Mouse (Mus musculus) CD4-positive, CD25-positive, alpha-beta regulatory T cell (primary cell): Measurements from ENCODE around the gene Exosc6. TPM values are rescaled to one million over a fixed set of nuclear protein-coding genes. Genes with fewer than 3 reads are reported as not detected.

Experiments used
- polyA plus RNA-seq: library from polyadenylated mRNA; unstranded; fragments of 100-300 nt; shearing (Covaris generic); gene quantifications from one replicate; pipeline ENCODE4 v1.2.1, GENCODE M21; 2017

The Exosc6 gene
- polyA plus RNA-seq, result 34.5 TPM

DNA sequence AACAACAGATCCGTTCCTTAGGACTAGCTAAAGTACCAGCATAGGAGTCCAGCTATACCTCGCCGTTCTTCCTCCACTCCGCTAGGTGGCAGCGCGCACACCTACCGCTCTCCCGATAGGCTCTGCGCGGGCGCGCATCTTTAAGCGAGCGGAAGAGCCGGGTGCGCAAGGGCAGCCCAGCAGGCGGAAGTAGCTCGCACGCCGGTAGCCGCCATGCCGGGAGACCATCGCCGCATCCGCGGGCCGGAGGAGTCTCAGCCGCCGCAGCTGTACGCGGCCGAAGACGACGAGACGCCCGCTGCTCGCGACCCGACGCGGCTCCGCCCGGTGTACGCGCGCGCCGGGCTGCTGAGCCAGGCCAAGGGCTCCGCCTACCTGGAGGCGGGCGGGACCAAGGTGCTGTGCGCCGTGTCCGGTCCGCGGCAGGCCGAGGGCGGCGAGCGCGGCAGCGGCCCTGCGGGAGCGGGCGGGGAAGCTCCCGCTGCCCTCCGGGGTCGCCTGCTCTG, at the start of gene Exosc6:
Exosc6 (plus strand) TSS at position 182 of the 506 bp plus-strand sequence.

DNA sequence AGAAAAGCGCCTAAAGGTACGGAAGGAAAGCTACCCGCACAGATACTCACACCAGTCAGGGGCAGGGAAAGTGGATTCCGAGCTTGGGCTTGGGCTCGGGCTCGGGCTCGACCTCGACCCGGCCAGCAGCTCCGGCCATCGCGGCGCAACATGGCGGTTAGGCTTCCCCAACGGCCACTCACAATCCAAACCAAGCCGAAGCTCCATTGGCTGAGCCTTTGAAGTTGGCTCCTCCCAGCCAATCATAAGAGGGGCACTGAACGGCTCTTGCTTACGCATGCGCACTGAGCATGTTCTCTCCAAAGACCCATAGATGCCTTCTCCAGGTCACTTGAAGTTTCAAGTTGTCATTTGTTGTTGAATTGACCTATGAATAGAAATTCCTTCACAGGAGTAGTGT, 24.6 kb upstream of the Exosc6 start, which contains the start of gene Ddx19b:
Ddx19b (minus strand) TSS at position 180 of the 400 bp plus-strand sequence.

DNA sequence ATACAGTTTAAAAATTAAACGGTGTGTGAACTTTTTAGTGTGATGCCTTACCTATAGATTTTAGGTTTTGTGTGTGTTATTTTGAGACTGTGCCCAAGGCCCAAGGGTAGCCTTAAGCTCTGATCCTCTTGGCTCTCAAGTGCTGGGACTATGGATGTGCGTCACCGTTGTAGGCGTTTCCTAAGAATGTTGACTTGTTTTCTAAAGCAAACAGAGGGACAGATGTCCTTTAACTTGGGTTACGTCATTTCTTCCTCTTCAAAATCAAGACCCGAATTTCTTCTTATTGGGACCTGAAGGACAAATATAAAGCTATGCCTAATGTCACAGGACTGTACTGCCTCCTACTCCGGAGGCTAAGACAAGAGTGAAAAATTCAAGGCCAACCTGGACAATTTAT, 23.2 kb upstream of the Exosc6 start, which contains the start of gene Aars:
Aars (plus strand) TSS at position 229 of the 400 bp plus-strand sequence.

DNA sequence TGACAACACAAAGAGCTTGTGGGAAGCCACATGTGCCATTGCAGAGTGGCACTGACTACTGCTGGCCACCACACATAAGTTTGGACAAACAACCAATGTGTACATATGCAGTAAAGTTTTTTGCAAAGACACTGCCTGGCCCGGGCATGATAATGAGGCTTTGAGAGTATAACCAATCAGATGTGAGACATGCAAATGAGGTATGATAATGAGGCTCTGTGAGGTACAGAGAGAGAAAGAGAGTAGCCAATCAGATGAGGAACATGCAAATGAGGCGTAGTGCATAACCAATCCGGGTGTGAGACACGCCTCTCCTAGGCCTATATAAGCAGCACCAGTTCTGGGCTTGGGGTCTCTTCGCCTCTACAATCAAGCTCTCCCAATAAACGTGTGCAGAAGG, 36.2 kb downstream of the Exosc6 start, which contains the start of gene Clec18a:
Clec18a (minus strand) TSS at position 101 of the 400 bp plus-strand sequence.

DNA sequence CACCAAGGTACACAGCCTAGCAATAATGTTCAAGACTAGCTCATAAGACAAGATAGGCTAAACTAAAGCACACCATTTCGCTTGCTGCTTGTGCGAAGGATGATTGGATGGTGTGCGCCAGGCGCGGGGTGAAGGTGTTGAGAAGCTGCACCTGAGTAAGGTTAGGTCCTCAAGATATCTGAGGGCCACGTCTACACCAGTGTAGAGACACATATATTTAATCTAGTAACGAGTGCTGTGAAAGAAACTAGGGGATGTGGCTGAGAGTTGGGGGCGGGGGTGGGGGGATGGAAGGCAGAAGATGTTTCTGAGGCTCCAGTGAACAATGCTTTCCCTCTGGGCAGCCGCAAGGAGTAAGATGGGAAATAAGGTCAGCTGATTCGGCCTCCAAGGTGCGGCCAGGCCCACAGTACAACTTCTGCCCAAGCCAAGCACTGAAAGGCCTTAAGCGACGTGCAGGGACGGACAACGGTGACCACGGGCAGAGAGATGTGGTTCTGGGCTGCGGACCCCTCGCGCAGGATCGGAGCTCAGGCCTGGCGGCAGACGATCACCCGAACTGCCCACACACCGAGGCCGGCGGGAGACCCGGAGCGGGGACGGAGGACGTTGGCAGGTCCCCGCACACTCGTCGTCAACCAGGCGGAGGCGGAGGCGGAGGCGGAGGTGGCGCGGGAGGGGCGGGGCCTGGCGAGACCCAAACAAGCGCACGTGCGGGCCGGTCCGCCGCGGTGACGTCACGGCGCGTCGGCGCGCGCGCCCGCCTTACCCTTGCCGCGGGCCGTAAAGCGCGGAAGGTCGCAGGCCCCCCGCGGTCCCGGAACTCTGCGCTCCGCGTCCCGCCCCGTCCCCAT, 38.0 kb downstream of the Exosc6 start, which contains the start of gene Pdpr:
Pdpr (plus strand) TSS at position 766 of the 854 bp plus-strand sequence.

Other genes starting within 250 kb of the Exosc6 start
- gene Cog4, start 209.7 kb upstream of the Exosc6 start, polyA plus RNA-seq, result 56.0 TPM
- 180 TPM for gene Sf3b3, start 209.6 kb upstream of the Exosc6 start, polyA plus RNA-seq
- 11.8 TPM for gene Fuk, start 153.9 kb upstream of the Exosc6 start, polyA plus RNA-seq
- 38.0 TPM for gene St3gal2, start 136.4 kb upstream of the Exosc6 start, polyA plus RNA-seq
- gene Ddx19a, start 58.5 kb upstream of the Exosc6 start, polyA plus RNA-seq, result 23.9 TPM
- 14.8 TPM for gene Ddx19b, start 24.6 kb upstream of the Exosc6 start, polyA plus RNA-seq
- 45.1 TPM for gene Aars, start 23.2 kb upstream of the Exosc6 start, polyA plus RNA-seq
- gene Clec18a, start 36.1 kb downstream of the Exosc6 start, polyA plus RNA-seq, result not detected
- gene Pdpr, start 38.3 kb downstream of the Exosc6 start, polyA plus RNA-seq, result 18.8 TPM
- 106 TPM for gene Glg1, start 202.9 kb downstream of the Exosc6 start, polyA plus RNA-seq
- gene Rfwd3, start 243.9 kb downstream of the Exosc6 start, polyA plus RNA-seq, result 33.2 TPM